Mouse (Mus musculus) myocyte (in vitro differentiated cells): ENCODE measurements around the gene Dclre1a. TPM values are rescaled to one million over a fixed set of nuclear protein-coding genes. Genes with fewer than 3 reads are reported as not detected.

Experiments used
- H3K27me3 ChIP-seq: one replicate; pipeline ENCODE4 v1.6.1; 2011; ENCODE audit not compliant: control insufficient read depth, insufficient read depth, insufficient read length
- H3K36me3 ChIP-seq: one replicate; pipeline ENCODE4 v1.6.1; 2011; ENCODE audit not compliant: control insufficient read depth, insufficient read depth
- H3K4me2 ChIP-seq: one replicate; pipeline ENCODE4 v1.6.1; 2011; ENCODE audit warnings: low read depth, control low read depth
- H3K4me3 ChIP-seq: one replicate; pipeline ENCODE4 v1.5.1; 2011; ENCODE audit warnings: mild to moderate bottlenecking, control low read depth, moderate library complexity
- H3K79me2 ChIP-seq: one replicate; pipeline ENCODE4 v1.6.1; 2011; ENCODE audit not compliant: control insufficient read depth, insufficient read depth
- H3ac ChIP-seq: one replicate; pipeline ENCODE4 v1.6.1; 2011; ENCODE audit not compliant: control insufficient read depth, insufficient read length
- CEBPB ChIP-seq: IDR thresholded peaks from 2 replicates; pipeline ENCODE4 v1.6.1; 2011; ENCODE audit warnings: mild to moderate bottlenecking, moderate library complexity; ENCODE audit not compliant: poor library complexity, insufficient read depth, severe bottlenecking
- E2F4 ChIP-seq: IDR thresholded peaks from one replicate; pipeline ENCODE4 v1.6.1; 2011; ENCODE audit warnings: mild to moderate bottlenecking, control low read depth, moderate library complexity; ENCODE audit not compliant: insufficient read depth
- MAX ChIP-seq: IDR thresholded peaks from one replicate; pipeline ENCODE4 v1.6.1; 2011; ENCODE audit warnings: low read depth, mild to moderate bottlenecking, control low read depth
- MYOD1 ChIP-seq, 3 experiments: IDR thresholded peaks; one replicate each; pipeline ENCODE4 v1.6.1; 2011; ENCODE audit warnings: control low read depth in 2 of 3, low read depth in 2 of 3, mild to moderate bottlenecking in 2 of 3, moderate library complexity in 1 of 3; ENCODE audit not compliant: insufficient read length in 2 of 3, control insufficient read depth in 1 of 3
- MYOG ChIP-seq, 3 experiments: IDR thresholded peaks; one replicate each; pipeline ENCODE4 v1.6.1; 2011; ENCODE audit warnings: control low read depth in 2 of 3, low read depth in 2 of 3, mild to moderate bottlenecking in 2 of 3; ENCODE audit not compliant: insufficient read length in 2 of 3, control insufficient read depth in 1 of 3, insufficient read depth in 1 of 3
- POLR2A ChIP-seq: IDR thresholded peaks from one replicate; pipeline ENCODE4 v1.6.1; 2011; ENCODE audit warnings: low read depth, mild to moderate bottlenecking, control low read depth, moderate library complexity; ENCODE audit not compliant: insufficient read length
- POLR2AphosphoS2 ChIP-seq: IDR thresholded peaks from one replicate; pipeline ENCODE4 v1.6.1; 2011; ENCODE audit warnings: low read depth, control low read depth; ENCODE audit not compliant: insufficient read length
- REST ChIP-seq: IDR thresholded peaks from one replicate; pipeline ENCODE4 v1.6.1; 2011; ENCODE audit warnings: mild to moderate bottlenecking, control low read depth, moderate library complexity; ENCODE audit not compliant: insufficient read depth, insufficient read length
- SRF ChIP-seq: IDR thresholded peaks from one replicate; pipeline ENCODE4 v1.6.1; 2011; ENCODE audit warnings: low read depth; ENCODE audit not compliant: control insufficient read depth, insufficient read length
- TCF12 ChIP-seq: IDR thresholded peaks from one replicate; pipeline ENCODE4 v1.6.1; 2011; ENCODE audit warnings: mild to moderate bottlenecking, control low read depth; ENCODE audit not compliant: poor library complexity, insufficient read depth, severe bottlenecking
- USF1 ChIP-seq: IDR thresholded peaks from one replicate; pipeline ENCODE4 v1.6.1; 2011; ENCODE audit warnings: low read depth, mild to moderate bottlenecking, control low read depth, moderate library complexity
- polyA plus RNA-seq: library from polyadenylated mRNA; unstranded; fragments of >200 nt; fragmentation: generic; extraction: Trizol; gene quantifications from one replicate; pipeline ENCODE4 v1.2.1, GENCODE M21; 2012; ENCODE audit warnings: missing spikeins

Dclre1a gene
- polyA plus RNA-seq, 1 experiment = 3.3 TPM

DNA sequence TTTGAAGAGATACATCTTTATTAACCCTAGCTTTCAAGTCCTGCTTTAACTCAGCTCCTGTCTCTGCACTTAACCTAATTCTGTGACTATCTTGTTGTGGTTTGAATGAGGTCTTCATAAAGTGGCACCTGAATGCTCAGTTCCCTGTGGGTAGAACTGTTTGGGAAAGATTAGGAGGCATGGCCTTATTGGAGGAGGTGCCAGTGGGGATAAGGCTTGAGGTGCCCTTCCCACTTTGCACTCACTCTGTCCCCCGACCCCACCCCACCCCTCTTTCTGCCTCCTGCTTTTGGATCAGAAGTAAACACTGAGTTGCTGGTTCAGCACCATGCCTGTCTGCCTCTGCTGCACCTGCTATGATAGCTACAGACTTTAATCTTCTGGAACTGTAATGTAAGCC lies 29.8 kb upstream of the Dclre1a start:
- Histone ChIP-seq H3K27me3 (no peaks in the 10 kb centered on the region), H3K79me2 (peaks cover 7% of the 10 kb centered on the region), H3K36me3 (peaks cover 16% of the 10 kb centered on the region), H3K4me2 (no peak overlapping the region), H3ac (no peak overlapping the region), H3K4me3 (no peak overlapping the region)
- TF ChIP-seq E2F4 (no peak), CEBPB (no peak), MYOG (IDR thresholded peaks at IDR 0.05; ENCODE audit: control insufficient read depth in 1 of 3, insufficient read depth in 1 of 3, insufficient read length in 2 of 3, low read depth in 2 of 3) (no peak)

DNA sequence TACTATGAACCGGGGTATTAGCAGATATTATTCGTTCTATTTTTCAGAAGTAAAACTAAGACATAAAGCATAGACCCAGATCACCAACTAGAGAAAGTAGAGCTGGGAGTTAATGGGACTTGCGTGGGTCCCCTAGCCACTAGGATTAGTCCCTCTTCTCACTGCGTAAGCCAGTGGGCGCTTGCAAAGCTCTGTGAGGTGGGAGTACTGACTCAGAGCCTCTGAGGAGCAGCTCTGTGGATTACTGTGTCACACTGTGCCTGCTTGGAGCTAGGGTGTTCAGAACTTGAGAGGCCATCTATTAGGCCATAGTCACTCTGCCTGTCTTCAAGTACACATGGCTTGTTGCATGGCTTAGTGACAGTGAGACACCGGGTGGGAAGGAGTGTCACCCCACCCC lies 25.2 kb upstream of the Dclre1a start:
- TF ChIP-seq REST (no peak), MAX (no peak), POLR2A (no peak), E2F4 (no peak), CEBPB (no peak), TCF12 (no peak), SRF (no peak)
- peaks cover 13% of the 10 kb centered on the region for H3K36me3 ChIP-seq
- peaks cover 21% of the 10 kb centered on the region for H3K79me2 ChIP-seq
- H3K4me2 ChIP-seq = no peak overlapping the region
- H3K27me3 ChIP-seq = no peaks in the 10 kb centered on the region
- no peak overlapping the region for H3K4me3 ChIP-seq
- no peak overlapping the region for H3ac ChIP-seq

DNA sequence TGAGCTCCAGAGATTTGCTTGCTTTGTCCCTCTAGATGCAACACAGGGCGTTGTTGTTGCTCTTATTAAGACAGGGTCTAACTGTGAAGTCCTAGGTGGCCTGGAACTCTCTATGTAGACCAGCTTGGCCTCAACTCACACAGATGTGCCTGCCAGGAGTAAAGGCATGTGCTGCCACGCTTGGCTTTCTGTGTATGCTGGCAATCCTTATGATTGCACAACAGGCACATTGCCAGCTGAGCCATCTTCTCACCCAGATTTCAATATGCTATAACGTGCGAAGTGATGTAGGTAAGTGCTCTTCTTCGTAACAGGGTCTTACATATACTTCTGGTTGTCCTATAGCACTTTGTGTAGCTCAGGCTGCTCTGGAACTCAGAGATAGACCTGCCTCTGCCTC lies 23.9 kb upstream of the Dclre1a start:
- no peaks in the 10 kb centered on the region for H3K27me3 ChIP-seq
- H3K79me2 ChIP-seq = peaks cover 33% of the 10 kb centered on the region
- H3K4me3 ChIP-seq = no peak overlapping the region
- TF ChIP-seq E2F4 (no peak), REST (no peak), MAX (no peak), POLR2AphosphoS2 (no peak), POLR2A (no peak), CEBPB (no peak), SRF (no peak), TCF12 (no peak), MYOD1 (IDR thresholded peaks at IDR 0.05; ENCODE audit: control insufficient read depth in 1 of 3, insufficient read length in 2 of 3, low read depth in 2 of 3) (no peak)
- H3K4me2 ChIP-seq = no peak overlapping the region
- peaks cover 13% of the 10 kb centered on the region for H3K36me3 ChIP-seq
- H3ac ChIP-seq = no peak overlapping the region

DNA sequence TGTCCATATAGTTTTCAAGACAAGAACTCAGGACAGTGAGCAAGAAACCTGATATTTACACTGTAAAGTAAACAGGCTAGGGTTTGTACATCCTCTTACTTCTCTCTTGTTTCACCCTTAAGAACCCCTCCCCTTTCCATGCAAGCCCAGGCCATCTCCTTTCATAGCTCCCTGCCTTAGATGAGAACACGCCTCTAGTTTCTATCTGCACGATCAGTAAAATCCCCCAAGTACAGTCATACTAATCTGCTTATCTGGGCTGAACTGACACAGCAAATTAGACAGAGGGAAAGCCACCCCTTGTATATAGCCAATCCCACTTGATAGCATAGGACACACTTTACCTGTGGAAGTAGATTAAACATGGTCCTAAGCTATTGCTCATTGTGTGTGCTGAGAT lies 23.2 kb upstream of the Dclre1a start:
- no peaks in the 10 kb centered on the region for H3K27me3 ChIP-seq
- H3K4me2 ChIP-seq = no peak overlapping the region
- TF ChIP-seq MYOG (IDR thresholded peaks at IDR 0.05; ENCODE audit: control insufficient read depth in 1 of 3, insufficient read depth in 1 of 3, insufficient read length in 2 of 3, low read depth in 2 of 3) = no peak
- TF ChIP-seq POLR2AphosphoS2 = no peak
- H3ac ChIP-seq = no peak overlapping the region
- no peak overlapping the region for H3K4me3 ChIP-seq
- H3K36me3 ChIP-seq = peaks cover 13% of the 10 kb centered on the region
- H3K79me2 ChIP-seq = peaks cover 33% of the 10 kb centered on the region

DNA sequence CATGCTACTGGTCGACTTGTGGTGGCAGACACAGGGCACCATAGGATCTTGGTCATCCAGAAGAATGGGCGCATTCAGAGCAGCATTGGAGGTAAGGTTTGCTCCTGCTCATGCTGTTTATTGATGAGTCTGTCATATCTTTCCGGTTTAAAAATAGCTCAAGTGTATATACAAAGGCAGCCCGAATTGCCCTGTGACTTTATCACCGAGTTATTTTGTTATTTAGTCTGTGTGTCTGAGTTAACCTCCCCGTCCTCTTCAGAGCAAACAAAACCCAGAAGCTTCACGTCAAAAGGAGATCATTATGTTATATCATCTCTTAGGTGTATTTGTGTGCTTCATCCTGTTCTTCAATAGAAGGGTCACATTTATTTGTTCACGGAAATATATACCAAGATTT lies 22.8 kb upstream of the Dclre1a start:
- Histone ChIP-seq H3K4me3 (no peak overlapping the region), H3K36me3 (peaks cover 9% of the 10 kb centered on the region), H3K27me3 (no peaks in the 10 kb centered on the region), H3ac (no peak overlapping the region), H3K79me2 (peaks cover 37% of the 10 kb centered on the region), H3K4me2 (no peak overlapping the region)
- TF ChIP-seq USF1 (no peak), SRF (no peak), POLR2A (no peak), CEBPB (no peak), TCF12 (no peak), MAX (no peak), MYOG (IDR thresholded peaks at IDR 0.05; ENCODE audit: control insufficient read depth in 1 of 3, insufficient read depth in 1 of 3, insufficient read length in 2 of 3, low read depth in 2 of 3) (no peak), E2F4 (no peak)

DNA sequence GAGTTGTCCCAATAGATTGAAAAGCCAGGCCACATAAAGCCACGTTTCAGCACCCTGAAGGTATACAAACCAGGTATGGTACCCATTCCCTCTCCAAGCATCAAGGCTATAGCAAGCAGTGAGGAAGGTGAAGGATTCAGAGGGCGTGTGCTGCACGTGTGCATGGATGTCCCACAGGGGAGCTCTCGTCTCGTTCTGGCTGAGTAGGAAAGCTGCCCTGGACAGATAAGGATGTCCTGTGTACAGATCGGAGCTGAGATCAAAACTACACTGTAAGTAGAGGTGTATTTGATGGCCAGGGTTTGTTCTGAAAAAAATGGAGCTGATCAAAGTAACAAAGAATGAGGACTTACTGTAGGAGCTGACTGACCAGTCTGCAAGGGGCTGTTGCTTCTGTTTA lies 18.9 kb upstream of the Dclre1a start:
- Histone ChIP-seq H3ac (no peak overlapping the region), H3K36me3 (no peaks in the 10 kb centered on the region), H3K79me2 (peaks cover 32% of the 10 kb centered on the region), H3K27me3 (no peaks in the 10 kb centered on the region), H3K4me2 (no peak overlapping the region), H3K4me3 (no peak overlapping the region)
- no peak for TF ChIP-seq MAX
